Mouse (Mus musculus) intestine, embryonic 16.5 days (tissue): ENCODE results near the gene Bicral. TPM values are rescaled to one million over a fixed set of nuclear protein-coding genes. Genes with fewer than 3 reads are reported as not detected.

ENCODE experiments used
- ATAC-seq: fragments of 200-750 bp; cut with Nextera tagmentation; 2 replicates; pipeline ENCODE4 v1.8.0; 2017; ENCODE audit warnings: moderate TSS enrichment, moderate library complexity
- H3K27ac ChIP-seq: fragments of 300-500 bp; sonication (generic); 2 replicates; pipeline ENCODE4 v1.5.1; 2014; ENCODE audit warnings: mild to moderate bottlenecking, low read length
- H3K27me3 ChIP-seq: fragments of 300-500 bp; sonication (generic); replicated peaks from 2 replicates; pipeline ENCODE4 v1.6.1; 2014; ENCODE audit warnings: low read length, control low read depth, mixed read lengths; ENCODE audit not compliant: control insufficient read depth, insufficient read depth
- H3K36me3 ChIP-seq: fragments of 300-500 bp; sonication (generic); 2 replicates; pipeline ENCODE4 v1.6.1; 2014; ENCODE audit warnings: low read length, control low read depth; ENCODE audit not compliant: control insufficient read depth, insufficient read depth
- H3K4me1 ChIP-seq: fragments of 300-500 bp; sonication (generic); 2 replicates; pipeline ENCODE4 v1.6.1; 2014; ENCODE audit warnings: low read length, control low read depth, mixed read lengths; ENCODE audit not compliant: control insufficient read depth, insufficient read depth
- H3K4me2 ChIP-seq: fragments of 300-500 bp; sonication (generic); 2 replicates; pipeline ENCODE4 v1.6.1; 2014; ENCODE audit warnings: low read depth, low read length, control low read depth
- H3K4me3 ChIP-seq: fragments of 300-500 bp; sonication (generic); 2 replicates; pipeline ENCODE4 v1.5.1; 2014; ENCODE audit warnings: mild to moderate bottlenecking, low read length
- H3K9ac ChIP-seq: fragments of 300-500 bp; sonication (generic); 2 replicates; pipeline ENCODE4 v1.6.1; 2014; ENCODE audit warnings: low read depth, low read length
- H3K9me3 ChIP-seq: fragments of 300-500 bp; sonication (generic); 2 replicates; pipeline ENCODE4 v1.6.1; 2016; ENCODE audit warnings: low read length, control low read depth; ENCODE audit not compliant: control insufficient read depth
- WGBS: fragments of 180-500 bp; shearing (Covaris S2); extraction: QIAGEN DNeasy Blood & Tissue Kit; methylation state at CpG from one replicate; pipeline ENCODE4 v1.1.7; 2014; 5-methylcytosine and 5-hydroxymethylcytosine counted together
- polyA plus RNA-seq: library from polyadenylated mRNA; unstranded; fragments of >200 nt; fragmentation: Nextera tagmentation; extraction: Ambion mirVana; gene quantifications from 2 replicates; pipeline ENCODE4 v1.2.1, GENCODE M21; 2015

The Bicral gene
- polyA plus RNA-seq, 1 experiment from 2014 or later: 3.0 TPM

GRCm38 (mm10) chr17:46816306-46816705 is 42.0 kb downstream of the Bicral start:
- ATAC-seq: no peak
- Histone ChIP-seq H3K4me1 (no peaks in the 10 kb centered on the region), H3K9ac (no peak overlapping the region), H3K9me3 (no peaks in the 10 kb centered on the region), H3K36me3 (peaks cover 5% of the 10 kb centered on the region; the same call in 1 of the 2 replicates), H3K27me3 (no peaks in the 10 kb centered on the region), H3K4me3 (no peak overlapping the region), H3K4me2 (no peak overlapping the region), H3K27ac (no peak overlapping the region)
- 80% methylated on average over 13 of the region's 13 CpGs for WGBS

GRCm38 (mm10) chr17:46814497-46814896 is 43.8 kb downstream of the Bicral start:
- no peaks in the 10 kb centered on the region for H3K4me1 ChIP-seq
- no peak overlapping the region for H3K4me3 ChIP-seq
- H3K36me3 ChIP-seq: peaks cover 5% of the 10 kb centered on the region; the same call in 1 of the 2 replicates
- no peaks in the 10 kb centered on the region for H3K9me3 ChIP-seq
- H3K27me3 ChIP-seq: no peaks in the 10 kb centered on the region
- H3K9ac ChIP-seq: no peak overlapping the region
- H3K27ac ChIP-seq: no peak overlapping the region
- ATAC-seq: no peak
- no peak overlapping the region for H3K4me2 ChIP-seq
- WGBS: 94% methylated on average over 6 of the region's 6 CpGs

GRCm38 (mm10) chr17:46813637-46814036 is 44.6 kb downstream of the Bicral start:
- H3K27ac ChIP-seq: no peak overlapping the region
- no peaks in the 10 kb centered on the region for H3K9me3 ChIP-seq
- H3K4me3 ChIP-seq: no peak overlapping the region
- H3K4me2 ChIP-seq: no peak overlapping the region
- WGBS: 70% methylated on average over 8 of the region's 8 CpGs
- ATAC-seq: no peak
- H3K27me3 ChIP-seq: no peaks in the 10 kb centered on the region
- H3K9ac ChIP-seq: no peak overlapping the region
- H3K4me1 ChIP-seq: no peaks in the 10 kb centered on the region
- H3K36me3 ChIP-seq: peaks cover 5% of the 10 kb centered on the region; the same call in 1 of the 2 replicates

DNA sequence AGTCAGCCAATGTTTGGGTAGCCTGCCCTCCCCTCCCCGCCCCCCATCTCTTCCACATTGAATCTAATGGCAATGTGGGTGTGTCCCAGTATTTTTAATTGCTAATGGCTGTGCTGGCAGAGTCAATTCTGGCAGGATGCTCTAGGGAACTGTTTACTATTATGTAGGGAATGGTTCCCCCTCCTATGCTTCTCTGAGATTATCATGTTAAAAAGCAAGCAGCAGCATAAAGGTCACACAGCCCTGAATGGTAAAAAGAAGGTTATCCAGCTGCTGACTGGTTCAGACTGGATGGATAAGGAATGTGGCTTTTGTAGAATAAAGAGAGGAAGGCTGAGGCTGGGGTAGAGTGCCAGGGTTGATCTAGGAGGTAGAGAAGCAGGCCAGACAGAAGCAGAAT is 45.8 kb downstream of the Bicral start:
- no peak for ATAC-seq

DNA sequence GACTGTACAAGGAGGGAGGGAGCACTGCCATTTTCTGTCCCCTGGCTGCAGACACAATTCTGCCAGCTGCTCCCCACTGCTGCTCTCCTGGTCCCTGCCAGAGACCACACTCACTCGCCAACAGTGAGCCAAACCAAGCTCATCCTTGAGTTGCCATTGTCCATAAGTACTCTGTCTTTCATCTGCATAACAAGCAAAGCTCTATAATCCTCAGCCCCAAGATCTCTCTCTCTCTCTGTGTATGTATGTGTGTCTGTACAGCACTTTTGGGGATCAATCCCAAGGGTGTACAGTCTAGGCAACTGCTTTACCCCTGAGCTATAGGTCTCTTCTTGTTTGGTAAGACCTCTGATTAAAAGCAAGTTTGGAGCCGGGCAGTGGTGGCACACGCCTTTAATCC is 47.6 kb downstream of the Bicral start:
- no peak overlapping the region for H3K4me3 ChIP-seq
- no peak overlapping the region for H3K9ac ChIP-seq
- no peak overlapping the region for H3K4me2 ChIP-seq
- H3K4me1 ChIP-seq: no peaks in the 10 kb centered on the region
- H3K27ac ChIP-seq: no peak overlapping the region
- H3K36me3 ChIP-seq: peaks cover 13% of the 10 kb centered on the region
- H3K27me3 ChIP-seq: no peaks in the 10 kb centered on the region
- ATAC-seq: no peak
- 93% methylated on average over 3 of the region's 3 CpGs for WGBS
- no peaks in the 10 kb centered on the region for H3K9me3 ChIP-seq

More for the DNA sequence above, 45.8 kb downstream of the Bicral start:
- no peak overlapping the region for H3K9ac ChIP-seq
- no peaks in the 10 kb centered on the region for H3K27me3 ChIP-seq
- no peak overlapping the region for H3K4me3 ChIP-seq
- H3K36me3 ChIP-seq: peaks cover 12% of the 10 kb centered on the region
- no peaks in the 10 kb centered on the region for H3K4me1 ChIP-seq
- 82% methylated on average over 1 of the region's 1 CpGs for WGBS
- H3K27ac ChIP-seq: no peak overlapping the region
- H3K4me2 ChIP-seq: no peak overlapping the region
- no peaks in the 10 kb centered on the region for H3K9me3 ChIP-seq

DNA sequence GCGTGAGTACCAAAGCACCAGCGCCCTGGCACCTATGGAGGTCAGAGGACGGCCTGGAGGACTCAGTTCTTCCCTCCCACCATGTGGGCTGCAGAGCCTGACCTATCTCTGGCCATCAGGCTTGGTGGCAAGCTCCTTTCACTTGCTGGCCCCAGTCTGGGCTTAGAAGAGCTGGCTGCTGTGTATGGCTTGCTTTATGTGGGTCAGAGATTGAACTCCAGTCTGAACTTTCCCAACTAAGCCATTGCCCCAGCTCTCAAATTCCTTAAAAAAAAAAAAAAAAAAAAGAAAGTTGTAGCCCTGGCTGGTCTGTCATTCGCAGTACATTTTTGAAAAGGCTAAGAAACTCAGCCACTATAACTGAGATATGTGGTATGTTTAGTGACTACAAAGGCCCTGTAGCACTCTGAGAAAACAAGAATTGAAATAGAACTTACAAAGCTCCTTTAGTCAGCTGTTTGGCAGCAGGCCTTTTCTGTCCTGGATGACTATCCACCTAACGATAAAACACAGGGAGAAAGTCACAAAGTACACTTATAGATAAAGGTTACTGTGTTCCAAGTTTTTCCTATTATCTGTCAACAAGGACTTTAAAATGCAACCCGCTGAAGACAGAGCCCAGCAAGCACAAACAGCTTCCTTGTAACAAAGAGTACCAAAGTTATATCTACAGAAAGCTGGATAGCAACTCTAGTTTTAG is 49.0 kb downstream of the Bicral start:
- H3K9ac ChIP-seq: no peak overlapping the region
- H3K4me3 ChIP-seq: no peak overlapping the region
- 85% methylated on average over 6 of the region's 6 CpGs for WGBS
- H3K4me1 ChIP-seq: no peaks in the 10 kb centered on the region
- H3K36me3 ChIP-seq: peaks cover 13% of the 10 kb centered on the region
- H3K27me3 ChIP-seq: no peaks in the 10 kb centered on the region
- H3K27ac ChIP-seq: no peak overlapping the region
- H3K4me2 ChIP-seq: no peak overlapping the region
- ATAC-seq: 0 out of 2 replicates have a peak, but pooled peaks have one; percentile 26
- no peaks in the 10 kb centered on the region for H3K9me3 ChIP-seq

GRCm38 (mm10) chr17:46808376-46808775 is 49.9 kb downstream of the Bicral start:
- Histone ChIP-seq H3K9me3 (no peaks in the 10 kb centered on the region), H3K4me3 (no peak overlapping the region), H3K4me2 (no peak overlapping the region), H3K27me3 (no peaks in the 10 kb centered on the region), H3K4me1 (no peaks in the 10 kb centered on the region), H3K36me3 (peaks cover 13% of the 10 kb centered on the region), H3K9ac (no peak overlapping the region), H3K27ac (no peak overlapping the region)
- 93% methylated on average over 10 of the region's 10 CpGs for WGBS
- no peak for ATAC-seq

DNA sequence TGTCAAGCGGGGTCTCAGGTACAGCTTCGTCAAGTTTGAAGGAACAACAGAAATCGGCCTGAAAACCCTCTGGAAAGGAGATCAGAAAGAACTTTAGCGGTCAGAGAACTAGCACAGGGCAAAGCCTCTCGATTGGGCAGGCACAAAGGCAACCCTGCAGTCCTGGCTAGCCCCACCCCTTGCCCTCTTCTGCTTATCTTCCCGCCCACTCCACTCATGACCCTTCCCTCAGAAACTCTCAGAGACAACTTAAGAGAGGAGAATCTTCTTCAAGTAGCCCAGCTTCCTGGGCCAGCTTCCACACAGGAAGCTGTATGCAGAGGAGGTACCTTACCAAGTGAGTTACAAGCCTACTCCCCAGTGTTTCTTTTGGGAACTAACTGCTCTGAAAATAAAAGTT is 56.5 kb downstream of the Bicral start:
- no peaks in the 10 kb centered on the region for H3K9me3 ChIP-seq
- peaks cover 10% of the 10 kb centered on the region for H3K36me3 ChIP-seq
- no peak overlapping the region for H3K4me2 ChIP-seq
- H3K27me3 ChIP-seq: no peaks in the 10 kb centered on the region
- ATAC-seq: no peak
- no peak overlapping the region for H3K9ac ChIP-seq
- WGBS: 88% methylated on average over 6 of the region's 6 CpGs
- no peaks in the 10 kb centered on the region for H3K4me1 ChIP-seq
- H3K4me3 ChIP-seq: no peak overlapping the region
- no peak overlapping the region for H3K27ac ChIP-seq

DNA sequence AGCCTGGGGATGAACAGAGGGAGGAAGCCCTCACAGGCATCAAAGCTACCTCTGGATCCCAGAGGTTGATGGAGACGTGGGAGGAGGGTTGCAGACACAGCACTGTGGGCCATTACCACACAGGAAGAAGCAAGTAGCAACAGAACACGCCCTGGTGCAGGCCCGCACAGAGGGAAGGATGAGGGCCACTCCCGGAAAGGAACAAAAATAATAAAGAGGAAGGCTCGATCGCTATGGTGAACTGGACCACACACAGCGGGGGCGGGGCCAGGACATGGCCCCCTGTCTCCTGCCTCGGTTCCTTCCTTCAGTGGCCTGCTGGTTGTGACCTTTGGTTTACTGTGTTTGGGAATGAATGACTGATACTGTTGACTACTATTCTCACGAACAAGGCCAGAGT is 58.6 kb downstream of the Bicral start:
- no peak overlapping the region for H3K4me3 ChIP-seq
- H3K9ac ChIP-seq: no peak overlapping the region
- 0 out of 2 replicates have a peak, but pooled peaks cover 4% of the 10 kb centered on the region for H3K36me3 ChIP-seq
- H3K27me3 ChIP-seq: no peaks in the 10 kb centered on the region
- H3K4me2 ChIP-seq: no peak overlapping the region
- 79% methylated on average over 10 of the region's 10 CpGs for WGBS
- no peaks in the 10 kb centered on the region for H3K9me3 ChIP-seq
- ATAC-seq: no peak
- no peak overlapping the region for H3K27ac ChIP-seq
- no peaks in the 10 kb centered on the region for H3K4me1 ChIP-seq

- no peaks in the 10 kb centered on the region for H3K4me1 ChIP-seq
- WGBS: 56% methylated on average over 8 of the region's 8 CpGs
- H3K36me3 ChIP-seq: 0 out of 2 replicates have a peak, but pooled peaks cover 4% of the 10 kb centered on the region
- no peak for ATAC-seq
- H3K4me2 ChIP-seq: no peak overlapping the region
- H3K4me3 ChIP-seq: no peak overlapping the region
- H3K27ac ChIP-seq: no peak overlapping the region
- no peaks in the 10 kb centered on the region for H3K27me3 ChIP-seq
- no peak overlapping the region for H3K9ac ChIP-seq
- H3K9me3 ChIP-seq: no peaks in the 10 kb centered on the region
These were observed 60.9 kb downstream of the Bicral start for GRCm38 (mm10) chr17:46797386-46797785.
